Mouse (Mus musculus): ENCODE results near the gene Pax9.

Pax9 gene

DNA sequence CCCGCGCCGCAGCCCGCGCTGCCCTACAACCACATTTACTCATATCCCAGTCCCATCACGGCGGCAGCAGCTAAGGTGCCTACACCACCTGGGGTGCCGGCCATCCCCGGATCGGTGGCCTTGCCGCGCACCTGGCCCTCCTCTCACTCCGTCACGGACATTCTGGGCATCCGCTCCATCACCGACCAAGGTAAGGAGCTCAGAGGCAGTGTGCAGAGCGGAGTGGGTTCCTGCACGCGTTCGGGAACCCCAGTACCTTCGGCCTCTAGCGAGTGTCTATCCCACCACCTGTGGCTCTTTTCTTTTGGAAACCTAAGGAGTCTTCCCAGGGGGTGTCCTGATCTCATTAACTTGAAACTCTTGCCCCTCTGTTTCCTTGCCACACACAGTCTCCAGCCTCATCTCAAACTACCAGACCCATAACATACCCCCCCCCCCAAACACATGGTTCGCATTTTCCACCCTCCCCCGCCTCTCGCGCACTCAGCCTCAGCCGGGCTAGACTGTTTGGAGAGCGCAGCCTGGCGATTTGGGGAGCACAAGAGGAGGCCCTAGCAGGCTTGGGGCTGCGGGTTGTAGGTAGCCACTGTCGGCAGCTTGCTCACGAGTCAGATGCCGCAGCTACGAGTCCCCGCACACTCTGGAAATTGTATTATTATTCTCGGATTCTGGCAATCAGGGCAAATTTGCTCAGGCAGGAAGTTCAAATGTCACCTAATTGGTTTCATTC lies 5.6 kb downstream of the Pax9 start:
- no peak for DNase-seq (ENCODE audit: low read depth)

GRCm38 (mm10) chr12:56697785-56698184 lies 6.2 kb downstream of the Pax9 start:
- no peak for DNase-seq (ENCODE audit: low read depth)

DNA sequence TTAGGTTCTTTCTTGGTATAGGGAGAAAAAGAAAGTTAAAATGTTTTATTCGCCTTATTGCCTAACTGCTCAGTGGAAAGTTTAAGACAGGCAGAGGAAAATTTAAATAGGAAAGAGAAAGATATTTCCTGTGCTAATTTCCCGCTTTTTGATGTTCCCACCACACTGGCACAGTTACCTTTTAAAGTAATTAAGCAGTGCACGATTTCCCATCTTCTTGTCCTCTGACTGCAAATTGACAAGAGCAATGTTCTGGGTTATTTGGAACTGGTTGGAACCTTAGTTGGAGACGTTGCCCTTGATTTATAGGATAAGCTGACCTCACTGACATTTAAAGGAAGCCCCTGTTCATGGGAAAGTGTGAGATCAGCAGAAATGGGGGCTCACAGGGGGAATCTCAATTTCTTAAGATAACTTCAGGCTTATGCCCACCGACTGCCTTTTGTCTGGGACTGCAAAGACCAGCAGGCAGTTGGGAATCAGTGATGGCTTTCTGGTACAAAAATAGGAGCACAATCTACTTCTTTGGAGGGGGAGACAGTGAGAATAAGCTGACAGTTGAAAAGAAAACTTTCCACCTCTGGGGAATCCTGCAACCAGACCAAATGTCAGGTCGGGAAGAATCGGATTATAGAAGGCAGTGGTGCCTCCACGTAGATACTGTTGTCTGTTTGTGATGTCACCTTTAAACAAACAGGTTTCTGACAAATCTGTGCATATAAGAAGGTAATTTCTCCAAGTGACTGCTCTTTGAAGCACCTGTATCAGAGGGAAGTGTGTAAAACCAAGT lies 6.8 kb downstream of the Pax9 start:
- no peak for DNase-seq (ENCODE audit: low read depth)

DNA sequence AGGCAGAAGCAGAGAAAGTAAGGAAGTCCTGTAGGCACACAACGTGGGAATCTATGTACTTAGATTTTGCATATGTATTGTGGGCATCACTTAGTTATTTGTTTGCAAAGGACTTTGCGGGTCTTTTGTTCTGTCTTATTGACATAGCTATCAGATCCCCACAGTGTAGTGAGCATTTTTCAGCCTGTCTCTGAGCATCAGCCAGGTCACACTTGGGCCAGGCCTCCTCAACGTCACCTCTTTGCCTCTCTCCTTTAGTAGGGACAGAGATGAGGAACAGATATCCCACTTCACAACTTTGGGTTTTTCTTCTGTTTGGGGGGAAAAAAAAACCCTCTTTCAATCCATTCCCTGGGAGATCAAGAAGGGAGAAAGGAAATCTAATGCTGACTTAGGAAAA lies 7.8 kb downstream of the Pax9 start:
- no peak for DNase-seq (ENCODE audit: low read depth)

DNA sequence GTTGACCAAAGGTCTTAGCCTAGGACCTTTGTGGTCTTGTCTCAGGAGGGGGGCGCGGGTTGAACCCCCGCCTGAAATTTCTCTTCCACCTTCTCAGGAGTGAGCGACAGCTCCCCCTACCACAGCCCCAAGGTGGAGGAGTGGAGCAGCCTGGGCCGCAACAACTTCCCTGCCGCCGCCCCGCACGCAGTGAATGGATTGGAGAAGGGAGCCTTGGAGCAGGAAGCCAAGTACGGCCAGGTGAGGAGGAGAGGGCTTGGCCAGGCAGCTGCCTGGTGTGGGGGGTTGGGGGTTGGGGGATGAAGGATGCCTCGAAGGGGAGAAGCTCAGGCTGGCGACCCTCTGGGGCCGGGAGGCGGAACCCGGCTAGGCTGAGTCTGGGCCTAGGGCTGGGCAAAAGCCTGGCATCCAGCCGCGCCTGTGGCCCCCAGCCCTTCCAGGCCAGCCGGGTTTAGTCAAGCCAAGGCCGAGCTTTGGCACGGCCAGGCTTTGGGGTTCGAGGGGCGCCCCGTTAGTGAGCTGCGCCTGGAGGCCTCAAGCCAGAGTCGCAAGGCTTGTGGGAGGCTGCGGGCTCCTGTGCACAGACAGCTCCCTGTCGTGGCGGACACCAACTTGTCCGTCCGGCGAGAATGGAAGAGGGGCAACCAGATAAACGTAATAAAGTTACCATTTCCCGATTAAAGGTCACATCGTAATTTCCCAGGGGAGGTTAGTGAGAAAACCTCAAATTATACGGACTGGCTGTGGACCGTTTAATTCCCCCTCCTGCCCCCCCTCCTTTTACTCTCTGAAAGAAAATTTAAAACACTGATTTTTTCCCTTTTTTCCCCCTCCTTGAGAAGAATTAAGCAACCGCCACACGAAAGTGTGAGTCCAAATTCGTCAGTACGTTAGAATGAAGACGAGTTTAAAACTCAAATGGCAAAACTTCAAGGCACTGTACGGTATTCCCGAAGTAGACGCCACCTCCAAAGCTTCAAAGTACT lies 8.6 kb downstream of the Pax9 start:
- DNase-seq (ENCODE audit: low read depth) = no peak

- DNase-seq (ENCODE audit: low read depth) = no peak
Observed at GRCm38 (mm10) chr12:56701004-56701403, 9.4 kb downstream of the Pax9 start.

- no peak for DNase-seq (ENCODE audit: low read depth)
Observed at GRCm38 (mm10) chr12:56717971-56718706, 26.6 kb downstream of the Pax9 start.

DNA sequence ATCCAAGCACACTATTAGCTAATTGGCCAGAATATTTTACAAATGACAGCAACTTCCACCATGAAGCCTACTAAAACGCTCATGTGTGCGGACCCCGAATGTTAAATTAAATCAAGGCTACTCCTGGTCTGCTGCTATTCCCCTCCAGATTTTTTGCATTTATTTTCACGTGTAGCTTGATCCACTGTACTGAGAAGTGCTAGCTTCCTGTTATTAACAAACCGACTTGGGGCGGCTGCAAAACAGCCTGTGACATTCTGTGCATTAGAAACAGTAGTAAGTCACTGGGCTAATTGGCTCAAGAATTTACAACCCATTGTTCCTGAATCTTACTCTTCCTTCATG lies 27.1 kb downstream of the Pax9 start:
- DNase-seq (ENCODE audit: low read depth) = no peak

DNA sequence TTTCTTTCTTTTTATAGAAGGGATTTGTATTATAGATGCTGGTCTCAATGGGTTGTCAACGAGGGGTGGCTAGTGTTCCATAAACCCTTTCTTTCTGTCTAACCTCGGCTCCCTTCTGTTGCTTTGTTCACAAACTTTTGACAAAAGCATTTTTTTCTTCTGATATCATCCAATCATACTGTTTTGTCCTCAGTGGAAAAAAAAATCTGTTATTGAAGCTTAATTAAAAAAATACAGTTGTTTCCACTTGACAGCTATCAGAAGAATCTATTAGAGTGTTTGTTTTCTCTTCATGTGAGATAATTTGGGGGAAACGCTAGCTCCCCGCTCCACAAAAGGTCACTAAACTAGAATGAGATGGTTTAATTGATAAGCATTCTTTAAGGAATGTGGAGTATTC lies 36.1 kb downstream of the Pax9 start:
- no peak for DNase-seq (ENCODE audit: low read depth)

DNA sequence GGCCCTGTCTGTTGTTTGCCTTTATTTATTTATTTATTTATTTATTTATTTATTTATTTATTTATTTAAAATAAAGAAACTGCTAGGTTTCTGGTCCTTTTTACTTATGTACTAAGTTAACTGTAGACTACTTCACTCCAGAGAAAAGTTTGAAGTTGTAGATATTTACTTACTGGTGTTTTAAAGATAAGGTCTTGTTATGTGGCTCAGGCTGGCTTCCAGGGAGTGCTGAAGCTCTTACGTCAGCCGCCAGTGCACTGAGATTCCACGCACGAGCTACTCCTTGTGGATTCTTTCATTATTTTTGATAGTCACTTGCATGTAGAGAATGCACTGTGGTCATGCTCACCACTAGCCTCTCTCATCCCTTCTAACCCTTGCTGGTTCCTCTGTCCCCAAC lies 45.5 kb downstream of the Pax9 start:
- no peak for DNase-seq (ENCODE audit: low read depth)
